Mouse (Mus musculus) layer of hippocampus, adult 11-12 months (tissue): ENCODE measurements around the gene Olfr270.

Experiments
- DNase-seq: peaks from one replicate; pipeline ENCODE4 v3.0.0; 2022; ENCODE audit warnings: low spot score

Gene Olfr270

DNA sequence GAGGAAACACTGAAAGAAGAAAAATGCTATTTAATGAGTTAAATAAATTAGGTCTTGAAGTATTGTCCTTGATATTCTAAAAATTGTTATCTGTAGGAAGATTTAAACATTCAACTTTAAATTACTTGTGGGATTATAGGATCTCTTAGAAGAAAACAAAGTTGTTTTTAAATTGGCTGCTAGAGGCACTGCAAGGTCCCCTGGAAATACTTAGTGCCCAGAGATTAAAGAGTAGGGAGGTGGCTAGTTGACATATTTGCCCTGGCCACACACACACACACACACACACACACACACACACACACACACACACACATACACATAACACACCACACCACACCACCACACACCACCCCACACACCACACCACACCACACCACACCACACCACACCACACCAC is at the start of gene Olfr270:
TSS of gene Olfr270 (plus strand) at position 301 of the 400 bp plus-strand sequence.
- DNase-seq: no peak

DNA sequence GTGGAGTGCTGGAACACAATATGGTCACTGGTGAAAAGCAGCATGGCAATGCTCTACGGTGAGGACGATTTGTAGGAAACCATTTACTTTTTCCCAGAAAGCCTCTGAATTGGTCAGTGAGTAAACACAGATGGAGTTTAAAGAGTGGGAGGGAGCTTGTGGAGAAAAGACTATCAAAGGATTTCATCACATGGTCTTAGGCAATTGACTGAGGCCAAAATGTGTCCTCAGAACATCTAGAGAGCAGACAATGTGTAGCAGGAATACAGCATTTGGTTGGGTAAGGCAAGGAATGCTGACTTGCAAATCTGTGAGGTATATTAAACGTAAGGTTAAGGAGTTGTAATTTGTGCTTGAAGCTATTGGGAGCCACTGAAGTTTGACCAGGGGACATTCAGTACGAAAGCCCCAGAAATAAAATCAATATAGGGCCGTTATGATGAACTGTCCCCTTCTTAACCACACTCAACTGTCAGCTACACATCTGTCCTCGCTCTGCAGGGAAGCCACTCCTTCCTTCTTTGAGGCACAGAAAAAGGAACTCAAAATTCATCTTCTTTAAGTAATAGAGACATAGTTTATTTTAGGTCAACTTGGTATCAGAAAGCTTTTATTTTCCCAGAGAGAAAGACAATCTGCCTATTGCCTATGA is 47.6 kb upstream of the Olfr270 start:
- DNase-seq: no peak

DNA sequence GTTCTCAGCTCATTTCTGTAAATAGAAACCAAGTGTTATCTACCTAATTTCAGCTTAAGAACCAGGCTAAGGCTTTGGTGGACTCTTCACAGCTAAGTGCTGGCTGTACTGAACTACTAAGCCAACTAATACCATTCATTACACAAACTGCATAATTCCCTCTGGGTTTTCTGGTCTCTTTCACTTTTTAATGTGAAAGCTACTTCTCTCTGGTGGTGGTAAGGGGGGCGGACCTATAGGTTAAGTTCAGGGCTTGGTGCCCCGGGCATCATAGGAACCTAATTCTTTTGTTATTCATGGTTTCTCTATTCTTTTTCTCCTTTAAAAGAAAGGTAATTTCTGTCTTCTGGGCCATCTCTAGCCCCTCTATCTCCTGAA is 47.0 kb upstream of the Olfr270 start:
- DNase-seq: no peak

DNA sequence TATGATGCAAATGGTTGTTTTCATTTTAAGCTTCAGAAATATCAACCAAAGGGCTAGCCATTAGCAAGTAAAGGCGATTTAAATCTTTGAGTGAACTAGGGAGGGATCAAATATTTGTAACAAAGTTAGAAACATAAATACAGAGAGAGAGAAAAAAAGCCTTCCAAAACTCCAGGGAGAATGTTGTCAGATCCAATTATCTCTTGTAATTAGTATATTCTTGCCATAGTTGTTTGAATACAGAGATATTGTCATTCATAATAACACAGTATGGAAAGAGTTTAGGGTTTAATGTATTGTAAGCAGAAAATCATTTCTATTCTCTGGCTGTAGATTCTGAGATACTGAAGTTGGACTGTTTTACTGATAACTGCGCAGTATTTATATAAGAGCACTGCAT is 45.3 kb upstream of the Olfr270 start, which contains the start of gene Olfr272:
TSS of gene Olfr272 (minus strand) at position 101 of the 400 bp plus-strand sequence.
- DNase-seq: no peak

DNA sequence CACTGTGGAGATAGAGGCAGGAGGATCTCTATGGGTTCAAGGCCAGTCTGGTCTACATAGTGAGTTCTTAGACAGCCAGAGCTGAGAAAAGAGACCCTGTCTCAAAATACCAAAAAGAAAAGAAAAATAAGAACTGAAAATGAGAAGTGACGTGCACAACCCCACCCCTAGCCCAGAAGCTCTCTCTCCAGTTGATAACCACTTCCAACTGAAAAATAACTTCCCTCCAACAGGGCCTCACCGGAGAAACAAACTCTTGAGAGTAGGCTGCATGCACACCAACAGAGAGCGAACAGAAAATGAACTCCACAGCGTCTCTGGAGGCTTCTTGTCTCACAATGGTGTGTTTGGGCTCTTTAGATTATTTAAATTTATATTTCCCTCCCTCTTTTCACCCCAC is 33.9 kb upstream of the Olfr270 start:
- no peak for DNase-seq

DNA sequence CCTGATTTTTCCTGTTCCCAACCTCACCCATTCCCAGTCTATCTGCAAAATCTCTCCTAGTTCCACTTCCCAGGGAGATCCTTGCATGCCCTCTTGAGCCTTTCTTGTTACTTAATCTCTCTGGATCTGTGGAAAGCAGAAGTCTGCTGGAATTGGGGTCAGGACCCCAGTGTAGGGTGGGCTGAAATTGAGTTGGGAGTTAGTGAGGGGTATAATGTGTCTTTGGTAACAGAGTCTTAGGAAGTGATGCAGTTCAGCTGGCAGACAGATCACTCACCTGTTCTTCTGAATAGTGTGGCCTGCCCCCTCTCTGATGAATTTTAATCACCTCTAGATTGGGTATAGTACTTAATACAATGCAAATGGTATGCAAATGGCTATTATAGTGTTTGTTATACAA is 17.7 kb upstream of the Olfr270 start:
- DNase-seq: no peak

DNA sequence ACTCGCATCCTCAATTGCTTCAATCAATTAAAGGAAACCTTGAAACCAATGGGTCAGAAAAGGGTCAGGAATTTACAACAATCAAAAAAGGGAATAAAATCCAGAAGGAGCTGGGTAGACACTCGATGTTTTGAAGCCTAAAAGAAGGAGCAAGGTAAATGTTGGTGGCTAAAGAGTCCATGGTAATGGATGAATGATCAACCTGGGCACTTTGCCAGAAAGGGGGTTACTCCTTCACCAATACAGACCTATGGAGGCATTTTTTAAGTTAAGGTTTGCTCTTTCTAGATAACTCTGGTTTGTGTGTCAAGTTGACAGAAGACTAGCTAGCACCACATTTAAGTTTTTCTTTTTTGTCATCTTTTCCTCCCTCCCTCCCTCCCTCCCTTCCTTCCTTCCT is 15.3 kb upstream of the Olfr270 start:
- no peak for DNase-seq

DNA sequence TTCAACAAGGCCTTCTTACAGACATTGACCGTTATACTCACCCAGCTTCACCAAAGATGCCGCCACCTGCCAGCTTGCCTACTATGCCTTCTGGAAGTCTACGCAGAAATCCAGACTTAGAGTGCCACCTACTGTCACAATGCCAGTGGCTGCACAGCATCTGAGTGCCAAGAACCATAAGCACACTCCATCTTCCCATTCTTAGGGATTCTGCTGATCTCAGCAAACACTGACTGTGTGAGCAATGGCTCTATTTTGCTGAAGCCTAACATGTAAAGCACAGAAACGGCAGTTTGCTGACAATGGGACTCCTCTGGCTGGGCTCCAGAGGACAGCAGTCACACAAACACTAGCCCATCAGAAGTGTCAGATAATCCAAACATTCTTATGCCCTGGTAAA is 5.7 kb upstream of the Olfr270 start:
- DNase-seq: peak; percentile 70

DNA sequence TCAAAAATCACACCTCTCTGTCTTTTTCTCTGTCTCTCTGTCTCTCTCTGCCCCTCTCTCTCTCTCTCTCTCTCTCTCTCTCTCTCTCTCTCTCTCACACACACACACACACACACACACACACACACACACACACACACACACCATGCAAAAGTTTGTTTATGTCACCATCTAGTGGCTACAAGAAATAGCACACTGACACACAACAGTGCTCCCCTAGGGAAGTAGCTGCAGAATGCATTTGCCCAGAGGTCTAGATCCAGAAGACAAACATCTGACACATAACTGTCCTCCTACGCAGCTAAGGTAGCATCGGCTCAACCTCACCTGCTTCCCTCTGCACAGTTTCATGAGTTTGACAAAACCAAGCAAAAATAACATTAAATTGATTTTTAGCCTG is 20.9 kb downstream of the Olfr270 start:
- peak; percentile 21 for DNase-seq

DNA sequence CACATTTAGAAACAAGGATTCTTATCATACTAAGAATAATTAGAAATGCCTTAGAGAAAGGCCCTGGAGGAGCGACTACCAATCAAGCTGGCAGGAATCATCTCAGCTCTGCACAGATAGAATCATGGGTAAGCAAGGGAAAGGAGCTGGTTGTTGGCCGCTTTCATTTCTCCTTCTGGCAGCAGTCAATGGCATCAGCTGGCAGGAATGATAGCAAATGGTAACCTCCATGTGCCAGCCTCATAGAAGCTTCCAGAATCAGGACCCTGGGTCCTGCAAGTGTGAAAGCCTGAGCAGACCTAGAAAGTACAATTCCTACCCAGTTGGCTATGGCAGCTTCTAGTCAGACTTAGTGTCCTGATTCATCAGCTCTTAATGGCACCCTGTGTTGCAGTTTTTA is 21.9 kb downstream of the Olfr270 start:
- DNase-seq: no peak

DNA sequence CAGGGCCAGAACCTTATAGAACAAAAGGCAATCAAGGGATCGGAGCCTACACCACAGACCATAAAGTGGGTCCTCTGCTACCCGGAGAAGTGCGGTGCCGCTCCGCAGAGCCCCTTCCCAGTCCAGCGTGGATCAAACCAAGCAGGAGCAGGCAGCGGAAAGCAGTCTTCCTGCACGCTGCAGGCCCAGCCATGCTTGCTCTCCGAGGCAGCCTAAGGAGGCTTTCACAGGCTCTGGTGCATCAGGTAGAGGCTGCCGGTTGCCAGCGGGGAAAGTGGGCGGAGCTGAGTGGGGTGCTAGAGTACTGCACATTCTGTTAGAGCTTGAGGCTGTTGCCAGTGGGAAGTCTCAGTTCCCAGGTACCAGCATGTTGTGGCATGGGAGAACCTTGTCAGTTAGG is 24.9 kb downstream of the Olfr270 start, which contains the start of gene Nipsnap3a:
TSS of gene Nipsnap3a (plus strand) at position 25 of the 400 bp plus-strand sequence.
- no peak for DNase-seq

DNA sequence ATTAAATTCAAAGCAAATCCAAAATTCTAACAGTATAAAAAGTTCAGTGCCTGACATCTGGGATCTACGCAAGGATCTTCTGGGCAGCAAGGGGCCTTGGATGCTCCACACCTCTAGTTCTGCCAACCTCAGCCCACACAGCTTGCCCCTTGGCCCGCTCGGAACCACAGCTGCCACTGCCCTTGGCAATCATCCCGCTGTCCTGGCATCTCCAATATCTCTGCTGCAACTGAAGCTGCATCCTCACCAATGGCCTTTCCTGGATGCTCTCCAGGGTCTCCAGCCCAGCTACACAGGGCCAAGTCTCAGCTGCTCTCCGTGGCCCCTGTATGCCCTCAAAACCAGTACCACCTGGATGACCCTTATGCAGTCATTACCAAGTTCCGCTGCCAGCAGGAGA is 35.1 kb downstream of the Olfr270 start:
- no peak for DNase-seq

DNA sequence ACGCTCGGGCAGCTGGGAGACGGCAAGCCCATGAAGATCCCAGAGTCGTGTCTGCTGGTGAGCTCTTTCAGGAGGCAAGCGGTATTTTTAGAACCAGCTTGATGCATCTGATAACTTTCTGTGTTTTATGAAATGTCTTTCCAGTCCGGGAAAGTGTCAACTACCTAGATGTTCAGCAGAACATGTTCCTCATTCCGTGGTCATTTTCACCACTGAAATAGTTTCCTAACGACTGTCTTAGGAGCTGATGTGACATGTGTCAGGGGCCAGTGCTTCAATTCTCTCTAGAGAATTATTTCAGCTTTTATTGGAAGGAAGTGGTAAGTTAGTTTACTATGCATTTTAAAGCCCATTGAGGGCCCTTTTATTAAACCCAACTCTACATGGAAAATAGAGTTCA is 35.8 kb downstream of the Olfr270 start:
- DNase-seq: no peak

DNA sequence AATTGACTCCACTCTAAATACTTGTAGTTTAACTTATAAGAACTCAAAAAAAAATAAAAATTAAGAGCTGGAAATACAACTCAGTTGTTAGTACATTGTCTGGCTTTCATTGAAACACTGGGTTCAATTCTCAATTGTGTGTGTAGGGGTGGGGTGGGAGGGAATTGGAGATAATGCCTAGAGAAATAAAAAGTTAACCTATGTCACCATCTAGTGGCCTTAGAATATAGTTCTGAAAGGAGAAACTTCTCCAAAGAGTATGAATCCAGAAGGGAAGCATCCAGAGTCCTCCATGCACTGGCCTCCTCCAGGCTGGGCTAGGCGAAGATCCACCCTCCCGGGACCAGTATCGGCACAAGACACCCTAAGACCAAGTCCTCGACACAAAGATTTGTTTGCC is 44.8 kb downstream of the Olfr270 start:
- no peak for DNase-seq

DNA sequence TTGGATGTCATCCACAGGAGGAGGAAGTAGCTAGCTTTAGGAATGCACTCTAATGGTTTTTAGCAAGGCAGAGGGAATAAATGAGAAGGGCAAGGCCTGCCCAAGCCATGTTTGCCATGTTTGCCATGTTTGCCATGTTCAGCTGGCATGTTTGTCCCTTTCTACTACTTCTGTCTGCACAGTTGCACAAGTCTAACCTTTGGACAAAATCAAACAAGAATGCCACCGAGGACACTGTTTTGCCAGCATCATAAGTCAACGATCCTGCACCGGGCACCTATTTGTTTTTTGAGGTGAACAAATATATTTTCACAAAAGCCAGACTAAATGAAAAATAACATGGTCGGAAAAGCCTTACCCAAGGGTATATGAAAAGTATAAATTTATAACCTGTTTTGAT is 45.5 kb downstream of the Olfr270 start:
- DNase-seq: no peak

DNA sequence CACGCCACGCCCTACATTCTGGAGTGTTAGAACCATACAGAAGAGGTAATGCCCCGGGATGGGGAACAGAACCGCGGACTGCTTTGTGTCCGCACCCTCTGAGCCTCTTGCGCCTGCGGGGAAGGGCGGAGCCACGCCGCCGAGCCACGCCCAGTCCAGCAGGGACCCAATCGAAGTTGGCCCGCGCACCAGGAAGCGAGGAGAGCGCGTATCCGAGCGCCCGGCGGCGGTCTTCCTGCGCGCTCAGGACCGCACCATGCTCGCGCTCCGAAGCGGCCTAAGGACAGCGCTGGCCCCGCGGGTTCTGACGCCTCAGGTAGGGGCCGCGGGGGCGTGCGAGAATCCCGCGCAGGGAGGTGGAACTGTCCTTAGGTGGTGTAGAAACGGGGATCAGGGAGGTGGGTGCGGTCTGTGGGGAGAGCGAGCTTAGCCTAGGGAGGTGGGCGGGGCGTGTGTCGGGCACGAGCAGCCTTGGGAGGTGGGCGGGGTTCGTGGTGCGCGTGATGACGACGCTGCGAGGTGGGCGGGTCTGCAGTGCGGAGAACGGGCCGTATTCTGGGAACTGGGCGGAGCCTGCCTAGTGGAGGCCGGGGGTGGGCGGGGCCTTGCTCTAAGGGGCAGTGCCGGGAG is 47.5 kb downstream of the Olfr270 start, which contains the start of gene Nipsnap3b:
TSS of gene Nipsnap3b (plus strand) at position 149 of the 630 bp plus-strand sequence.
- peak; percentile 98 for DNase-seq

DNA sequence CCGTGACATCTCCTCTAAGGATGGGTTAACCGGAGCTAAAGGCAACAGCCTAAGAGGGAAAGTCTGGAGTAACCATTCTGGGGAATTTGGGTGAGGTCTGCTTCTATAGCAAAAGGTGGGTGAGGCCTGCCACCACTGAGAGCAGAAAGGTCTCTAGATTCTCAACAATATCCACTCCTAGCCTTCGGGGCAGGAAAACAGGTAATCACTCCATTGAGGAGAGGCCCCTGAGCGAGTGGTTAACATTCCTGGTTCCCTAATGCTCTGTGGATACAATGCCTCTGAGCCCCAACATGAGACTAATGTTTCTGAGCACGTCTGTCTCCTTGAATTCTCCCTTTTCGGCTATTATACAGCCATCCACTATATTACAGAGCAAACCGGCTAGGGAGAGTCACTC is 50.1 kb downstream of the Olfr270 start:
- no peak for DNase-seq

DNA sequence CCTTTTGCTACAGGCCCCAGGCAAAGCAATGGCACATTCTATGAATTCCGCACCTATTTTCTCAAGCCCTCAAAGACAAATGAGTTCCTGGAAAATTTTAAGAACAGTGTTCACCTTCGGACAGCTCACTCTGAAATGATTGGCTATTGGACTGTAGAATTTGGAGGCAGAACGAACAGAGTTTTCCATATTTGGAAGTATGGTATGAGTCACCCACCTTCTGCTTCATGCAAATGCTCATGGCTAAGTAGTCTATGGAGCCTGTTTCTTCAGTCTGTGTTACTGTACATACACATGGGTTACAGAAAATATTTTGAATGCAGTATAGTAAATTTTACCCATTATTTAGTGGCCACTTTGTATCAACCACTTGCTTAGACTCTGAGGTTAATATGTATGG is 50.7 kb downstream of the Olfr270 start:
- DNase-seq: no peak

DNA sequence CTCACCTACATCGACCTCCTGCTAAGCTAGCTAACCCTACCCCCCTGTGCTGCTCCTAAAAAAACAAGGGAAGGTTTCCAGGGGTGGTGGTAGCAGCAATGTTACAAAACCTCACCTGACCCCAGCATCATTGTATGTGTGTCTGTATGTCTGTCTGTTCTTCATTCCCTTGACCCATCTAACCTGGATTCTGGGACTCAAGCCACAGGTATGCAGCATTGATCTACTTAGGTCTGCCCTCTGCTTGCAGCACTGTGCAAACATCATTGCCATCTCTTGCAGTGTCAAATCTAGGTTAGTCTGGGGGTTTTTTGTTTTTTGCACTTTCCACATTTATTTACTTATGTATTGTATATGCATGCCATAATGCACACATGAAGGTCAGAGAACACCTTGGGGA is 54.0 kb downstream of the Olfr270 start:
- no peak for DNase-seq
